Mouse (Mus musculus) olfactory bulb, adult 2 months (tissue): ENCODE results near the gene Fam3c. TPM values are rescaled to one million over a fixed set of nuclear protein-coding genes. Genes with fewer than 3 reads are reported as not detected.

Experiments
- H3K27ac ChIP-seq: fragments of 200-500 bp; 2 replicates; pipeline ENCODE4 v1.5.1; 2012; ENCODE audit warnings: low read depth, low read length; ENCODE audit not compliant: insufficient read depth
- H3K4me1 ChIP-seq: fragments of 200-500 bp; 2 replicates; pipeline ENCODE4 v1.6.1; 2012; ENCODE audit warnings: low read length; ENCODE audit not compliant: control insufficient read depth, insufficient read depth
- H3K4me3 ChIP-seq: fragments of 200-500 bp; 2 replicates; pipeline ENCODE4 v1.5.1; 2012; ENCODE audit warnings: mild to moderate bottlenecking, low read depth, low read length, moderate library complexity; ENCODE audit not compliant: insufficient read depth
- CTCF ChIP-seq: fragments of 200-500 bp; IDR thresholded peaks from 2 replicates; pipeline ENCODE4 v1.5.1; 2012; ENCODE audit warnings: low read depth, mild to moderate bottlenecking, low read length, moderate library complexity; ENCODE audit not compliant: insufficient read depth
- POLR2A ChIP-seq: fragments of 200-500 bp; IDR thresholded peaks from 2 replicates; pipeline ENCODE4 v1.6.1; 2012; ENCODE audit warnings: mild to moderate bottlenecking, low read depth, low read length, moderate library complexity; ENCODE audit not compliant: insufficient read depth
- WGBS: fragments of 180-500 bp; shearing (Covaris S2); methylation state at CpG from one replicate; pipeline ENCODE4 v1.1.7; 2018; 5-methylcytosine and 5-hydroxymethylcytosine counted together
- polyA plus RNA-seq: library from polyadenylated mRNA; stranded (reverse); fragments of >200 nt; gene quantifications from 2 replicates; pipeline ENCODE4 v1.2.4, GENCODE M21; 2012; ENCODE audit warnings: low replicate concordance; ENCODE audit not compliant: missing spikeins, insufficient read depth, insufficient read length

The Fam3c gene
- polyA plus RNA-seq, 1 experiment = not detected

- 94% methylated on average over 4 of the region's 4 CpGs for WGBS
- Histone ChIP-seq H3K4me1 (peaks cover 2% of the 10 kb centered on the region; the same call in 1 of the 2 replicates), H3K27ac (no peak overlapping the region), H3K4me3 (no peak overlapping the region)
- TF ChIP-seq POLR2A = no peak
- TF ChIP-seq CTCF = no peak
Observed at GRCm38 (mm10) chr6:22357351-22357750, 1.3 kb upstream of the Fam3c start.

- Histone ChIP-seq H3K4me1 (peaks cover 2% of the 10 kb centered on the region; the same call in 1 of the 2 replicates), H3K27ac (peak overlapping the region; percentile 77; the same call in 1 of the 2 replicates), H3K4me3 (peak overlapping the region; percentile 99)
- TF ChIP-seq CTCF (no peak), POLR2A (peak; percentile 59; the same call in 1 of the 2 replicates)
- 3% methylated on average over 62 of the region's 62 CpGs for WGBS
Observed at GRCm38 (mm10) chr6:22355396-22356085, 502 bp downstream of the Fam3c start.

GRCm38 (mm10) chr6:22354675-22355074, 1.4 kb downstream of the Fam3c start:
- Histone ChIP-seq H3K4me1 (peaks cover 4% of the 10 kb centered on the region; the same call in 1 of the 2 replicates), H3K4me3 (no peak overlapping the region), H3K27ac (no peak overlapping the region)
- TF ChIP-seq CTCF (no peak), POLR2A (no peak)
- 65% methylated on average over 7 of the region's 7 CpGs for WGBS

GRCm38 (mm10) chr6:22354031-22354430, 2.0 kb downstream of the Fam3c start:
- Histone ChIP-seq H3K27ac (no peak overlapping the region), H3K4me1 (peaks cover 4% of the 10 kb centered on the region; the same call in 1 of the 2 replicates), H3K4me3 (no peak overlapping the region)
- TF ChIP-seq POLR2A = no peak
- TF ChIP-seq CTCF = no peak
- 64% methylated on average over 1 of the region's 1 CpGs for WGBS

- Histone ChIP-seq H3K4me1 (peaks cover 7% of the 10 kb centered on the region; the same call in 1 of the 2 replicates), H3K4me3 (no peak overlapping the region), H3K27ac (no peak overlapping the region)
- TF ChIP-seq CTCF = no peak
- no peak for TF ChIP-seq POLR2A
- 89% methylated on average over 9 of the region's 9 CpGs for WGBS
Observed at GRCm38 (mm10) chr6:22351551-22351950, 4.5 kb downstream of the Fam3c start.

- peaks cover 5% of the 10 kb centered on the region; the same call in 1 of the 2 replicates for H3K4me1 ChIP-seq
- H3K4me3 ChIP-seq = no peak overlapping the region
- 75% methylated on average over 4 of the region's 4 CpGs for WGBS
- TF ChIP-seq CTCF = no peak
- no peak for TF ChIP-seq POLR2A
- no peak overlapping the region for H3K27ac ChIP-seq
Observed at GRCm38 (mm10) chr6:22350239-22350571, 5.8 kb downstream of the Fam3c start.

GRCm38 (mm10) chr6:22349531-22350238, 6.4 kb downstream of the Fam3c start:
- TF ChIP-seq CTCF (no peak), POLR2A (no peak)
- WGBS = 86% methylated on average over 11 of the region's 11 CpGs

GRCm38 (mm10) chr6:22348975-22349374, 7.1 kb downstream of the Fam3c start:
- Histone ChIP-seq H3K4me1 (peaks cover 5% of the 10 kb centered on the region; the same call in 1 of the 2 replicates), H3K27ac (no peak overlapping the region), H3K4me3 (no peak overlapping the region)
- TF ChIP-seq POLR2A = no peak
- no peak for TF ChIP-seq CTCF
- over 99% methylated on average over 3 of the region's 3 CpGs for WGBS

More at GRCm38 (mm10) chr6:22349531-22350238, 6.4 kb downstream of the Fam3c start:
- Histone ChIP-seq H3K27ac (no peak overlapping the region), H3K4me1 (peaks cover 5% of the 10 kb centered on the region; the same call in 1 of the 2 replicates), H3K4me3 (no peak overlapping the region)

GRCm38 (mm10) chr6:22348130-22348529, 7.9 kb downstream of the Fam3c start:
- no peak overlapping the region for H3K4me3 ChIP-seq
- 73% methylated on average over 4 of the region's 4 CpGs for WGBS
- TF ChIP-seq CTCF (no peak), POLR2A (no peak)
- H3K4me1 ChIP-seq = peaks cover 5% of the 10 kb centered on the region; the same call in 1 of the 2 replicates
- H3K27ac ChIP-seq = no peak overlapping the region
